Mouse (Mus musculus) retina, embryonic 14.5 days (tissue): ENCODE measurements around the gene Dnaja4.

Experiments
- DNase-seq: peaks from one replicate; pipeline ENCODE4 v3.0.0-alpha.2; 2015; ENCODE audit warnings: low spot score

The Dnaja4 gene

DNA sequence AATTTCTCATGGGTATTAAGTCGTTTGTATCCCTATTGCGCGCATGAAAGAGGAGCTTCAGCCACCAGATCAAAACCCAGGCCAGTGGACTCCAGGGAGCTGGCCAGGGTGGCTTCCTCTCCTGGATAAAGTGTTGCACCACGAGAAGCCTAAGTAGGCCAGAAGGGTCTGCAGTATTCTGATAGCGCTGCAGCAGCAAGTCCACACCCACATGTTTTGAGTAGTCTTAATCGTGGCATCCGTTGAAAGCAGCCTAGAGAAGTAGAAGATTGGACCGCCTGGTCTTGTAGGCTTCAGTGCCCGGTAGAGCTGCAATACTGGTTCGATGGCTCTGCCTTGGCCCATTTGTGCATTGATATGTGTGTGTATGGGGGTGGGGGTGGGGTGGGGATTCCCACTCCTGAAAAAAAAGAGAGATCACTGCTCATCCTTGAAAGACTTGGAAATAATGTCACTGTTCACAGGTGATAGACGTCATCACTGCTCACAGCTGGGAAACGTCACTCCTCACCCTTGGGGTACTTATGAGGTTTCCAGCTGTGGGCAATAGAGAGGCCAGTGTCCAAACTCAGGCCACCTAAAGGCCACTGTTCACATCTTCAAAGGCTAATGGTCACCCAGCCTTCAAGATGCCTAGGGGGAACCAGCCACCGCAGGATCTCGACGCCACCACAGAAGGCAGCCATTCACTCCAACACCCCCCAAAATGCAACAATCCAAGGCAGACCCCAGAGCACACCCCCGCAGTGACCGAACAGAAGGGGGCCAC, at the start of gene Dnaja4:
TSS of gene Dnaja4 (plus strand) at position 556 of the 769 bp plus-strand sequence.
- no peak for DNase-seq

DNA sequence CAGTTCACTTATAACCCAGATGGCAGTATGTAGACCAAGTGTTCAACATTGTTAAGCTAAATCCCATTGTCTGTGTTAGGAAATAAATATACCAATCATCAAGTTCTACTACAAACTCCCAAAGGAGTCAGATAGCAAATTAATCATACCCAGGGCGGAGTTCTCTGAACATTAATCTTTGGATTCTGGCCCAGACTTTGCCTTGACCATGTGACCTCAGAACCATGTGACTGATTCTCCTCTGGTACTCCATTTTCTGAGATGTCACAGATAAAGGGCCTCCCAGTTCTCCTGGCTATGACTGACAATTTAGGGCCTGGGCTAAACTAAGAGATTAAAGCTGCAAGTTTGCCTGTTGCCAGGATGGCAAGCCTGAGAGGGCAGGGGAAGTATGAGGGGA, 49.3 kb upstream of the Dnaja4 start:
- no peak for DNase-seq

DNA sequence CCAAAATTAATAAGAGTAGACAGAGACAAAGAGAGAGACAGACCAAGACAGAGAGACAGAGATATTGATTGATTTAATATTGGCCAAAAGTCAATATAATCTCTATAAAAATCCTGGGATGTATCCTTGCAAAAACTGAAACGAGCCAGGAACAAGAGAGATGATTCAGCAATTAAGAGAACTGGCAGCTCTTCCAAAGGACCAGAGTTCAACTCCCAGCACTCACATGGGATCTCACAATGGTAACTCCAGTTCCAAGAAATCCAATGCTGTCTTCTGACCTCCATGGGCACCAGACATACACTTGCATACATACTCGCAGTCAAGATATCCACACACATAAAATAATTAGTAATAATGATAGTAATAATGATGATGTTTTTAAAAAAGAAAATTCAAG, 45.9 kb upstream of the Dnaja4 start:
- DNase-seq, result no peak

DNA sequence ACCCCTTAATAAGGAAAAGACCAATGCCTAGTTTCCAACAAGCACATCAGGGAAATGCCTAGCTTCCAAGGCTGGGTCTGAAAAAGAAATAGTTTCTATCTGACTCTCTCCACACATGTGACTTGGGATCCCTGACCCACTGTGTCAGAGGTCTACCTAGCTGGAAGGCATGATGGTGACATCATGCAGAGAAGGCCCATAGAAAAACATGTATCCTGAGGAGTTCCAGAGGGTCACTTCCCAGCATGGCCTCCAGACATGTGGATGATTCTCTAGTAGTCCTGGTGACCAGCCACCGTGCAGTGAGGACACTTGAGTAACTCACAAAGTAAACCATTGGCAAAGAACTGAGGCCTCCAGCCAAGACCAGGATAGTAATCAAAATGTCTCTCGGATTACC, 42.8 kb upstream of the Dnaja4 start:
- DNase-seq, result no peak

DNA sequence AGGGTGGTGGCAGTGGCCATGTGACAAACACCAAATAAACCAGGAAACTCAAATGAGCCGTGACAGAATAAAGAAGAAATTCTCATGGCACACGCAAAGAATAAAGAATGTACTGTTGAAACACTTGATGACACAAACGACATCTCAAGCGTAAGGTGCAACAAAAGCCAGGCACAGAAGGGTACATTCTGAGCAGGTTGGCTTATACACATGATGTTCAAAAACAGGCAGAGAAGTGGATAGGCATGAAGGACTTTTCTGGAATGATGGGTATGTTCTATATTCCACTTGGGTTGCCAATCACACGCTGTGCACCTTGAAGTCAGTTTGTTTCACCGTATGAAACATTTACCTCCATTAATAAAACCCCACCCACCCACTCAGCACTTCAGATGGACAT, 42.3 kb upstream of the Dnaja4 start:
- DNase-seq, result no peak

DNA sequence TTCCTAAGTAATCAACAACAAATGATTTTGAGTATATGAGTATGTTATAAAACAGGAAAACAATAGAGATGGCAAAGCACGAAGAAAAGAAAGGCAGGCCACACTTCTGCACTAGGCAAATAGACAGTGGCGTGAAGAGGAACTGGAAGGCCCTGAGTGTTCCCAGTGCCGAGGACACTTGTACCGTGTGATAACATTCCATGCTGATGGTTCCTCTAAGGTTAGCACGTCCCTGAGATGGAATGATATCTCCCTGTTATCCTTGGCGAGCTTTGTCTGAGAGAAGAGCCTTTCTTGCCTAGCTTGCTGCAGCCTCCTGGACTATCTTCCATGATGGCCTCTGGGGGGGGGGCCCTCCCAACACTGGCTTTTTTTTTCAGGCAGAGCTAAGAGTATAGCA, 39.9 kb upstream of the Dnaja4 start:
- no peak for DNase-seq

DNA sequence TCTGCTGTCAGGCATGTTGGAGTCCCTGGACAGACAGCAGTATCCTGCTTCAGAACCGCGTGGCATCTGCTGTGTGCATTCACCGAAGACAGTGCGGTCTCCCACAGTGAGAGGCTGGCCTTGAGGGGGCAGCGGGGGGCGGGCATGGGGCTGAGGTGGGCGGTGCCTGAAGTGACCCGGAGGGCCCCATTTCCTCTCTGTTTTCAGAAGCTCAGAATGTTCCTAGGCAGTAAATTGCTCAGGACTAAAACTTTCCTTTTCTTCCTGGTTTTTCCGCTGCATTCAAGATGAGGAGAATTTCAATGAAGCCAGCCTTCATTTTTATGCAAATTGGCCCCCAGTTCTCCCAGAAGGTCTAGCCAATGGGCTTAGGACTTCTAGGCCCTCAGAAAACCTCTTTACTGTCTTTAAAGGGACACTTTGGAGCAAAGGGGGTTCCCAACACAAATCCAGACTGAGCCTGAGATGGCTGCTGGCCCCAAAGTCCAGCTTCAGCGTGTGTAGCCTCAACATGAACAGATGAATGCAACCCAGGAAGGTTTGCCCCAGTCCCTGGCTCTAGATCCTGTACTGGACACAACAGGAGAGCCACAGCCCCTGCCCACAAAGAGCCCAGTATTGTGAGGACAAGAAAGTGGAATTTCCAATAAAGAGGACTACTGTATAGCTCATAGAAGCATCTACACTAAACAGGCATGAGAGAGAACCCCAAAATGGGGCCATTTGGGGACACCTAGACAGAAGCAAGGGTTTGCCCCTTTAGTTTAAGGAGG, 36.9 kb upstream of the Dnaja4 start, which contains the start of gene Acsbg1:
TSS of gene Acsbg1 (minus strand) at position 266 of the 773 bp plus-strand sequence.
- DNase-seq, result peak; percentile 37

DNA sequence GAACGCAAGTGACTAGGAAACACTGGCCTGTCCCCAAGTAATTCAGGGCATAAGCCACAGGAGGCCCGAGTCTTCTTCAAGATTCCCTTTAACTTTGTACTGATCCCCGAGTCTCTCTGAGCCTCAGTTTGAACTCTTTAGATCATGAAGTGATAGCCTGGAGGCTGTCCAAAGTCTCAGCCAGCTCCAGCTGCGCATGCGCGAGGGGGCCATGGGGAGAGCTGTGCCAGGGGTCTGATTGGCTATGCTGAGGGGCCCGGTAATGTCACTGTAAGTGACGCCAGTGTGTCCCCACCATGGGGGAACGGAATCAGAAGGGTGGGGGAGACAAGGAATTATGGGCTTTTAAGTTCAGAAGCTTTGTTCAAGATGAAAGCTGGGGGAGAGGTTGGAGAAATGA, 34.3 kb upstream of the Dnaja4 start:
- no peak for DNase-seq

DNA sequence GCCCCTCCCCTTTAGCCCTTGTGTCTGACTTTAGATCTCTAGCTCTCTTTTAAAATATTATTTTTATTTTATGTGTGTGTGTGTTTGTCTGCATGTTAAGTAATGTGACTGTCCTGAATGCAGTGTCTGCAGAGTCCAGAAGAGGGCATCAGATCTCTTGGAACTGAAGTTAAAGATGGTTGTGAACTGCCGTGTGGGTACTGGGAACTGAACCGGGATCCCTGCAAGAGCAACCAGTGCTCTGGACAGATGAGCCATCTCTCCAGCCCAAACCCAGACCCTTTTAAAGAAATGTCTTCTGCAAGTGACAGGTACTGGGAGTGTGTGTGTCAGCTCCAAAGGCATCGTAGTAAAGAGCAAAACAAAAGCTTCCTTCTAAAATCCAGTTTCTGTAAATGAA, 32.6 kb upstream of the Dnaja4 start:
- DNase-seq, result no peak

DNA sequence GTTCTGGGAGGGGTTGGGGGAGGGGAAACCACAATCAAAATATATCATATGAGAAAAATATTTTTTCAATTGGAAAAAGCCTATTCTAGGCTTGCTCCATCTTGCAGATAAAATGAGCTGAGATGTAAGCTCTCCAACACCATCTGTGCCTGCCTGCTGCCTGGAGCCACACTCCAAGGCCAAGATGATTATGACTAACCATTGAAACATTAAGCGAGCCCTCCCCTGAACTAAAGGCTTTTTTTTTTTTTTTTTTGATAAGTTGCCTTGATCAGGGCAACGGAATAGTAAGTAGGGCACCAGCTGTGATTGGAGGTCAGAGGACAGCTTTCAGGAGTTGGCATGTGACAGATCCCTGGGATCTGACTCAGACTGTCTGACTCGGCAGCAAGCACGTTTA, 30.2 kb upstream of the Dnaja4 start:
- no peak for DNase-seq

DNA sequence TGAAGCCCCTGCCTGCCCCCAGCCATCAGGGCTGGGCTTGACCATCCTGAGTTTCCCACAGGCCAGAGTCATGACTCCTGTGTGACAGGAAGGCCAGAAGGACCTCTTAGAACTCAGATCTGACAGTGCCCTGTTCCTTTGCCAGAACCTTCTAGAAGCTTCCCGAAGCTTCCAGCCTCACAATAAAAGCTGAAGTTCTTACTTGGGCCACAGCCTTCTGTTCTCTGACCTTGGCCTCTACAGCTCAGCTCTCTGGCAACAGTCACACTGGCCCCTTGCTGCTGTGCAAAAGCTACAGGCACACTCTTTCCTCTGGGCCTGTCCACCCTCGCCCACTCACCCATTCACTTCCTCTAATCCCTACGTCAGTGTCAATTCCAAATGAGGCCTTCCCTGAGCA, 26.7 kb upstream of the Dnaja4 start:
- DNase-seq, result no peak

DNA sequence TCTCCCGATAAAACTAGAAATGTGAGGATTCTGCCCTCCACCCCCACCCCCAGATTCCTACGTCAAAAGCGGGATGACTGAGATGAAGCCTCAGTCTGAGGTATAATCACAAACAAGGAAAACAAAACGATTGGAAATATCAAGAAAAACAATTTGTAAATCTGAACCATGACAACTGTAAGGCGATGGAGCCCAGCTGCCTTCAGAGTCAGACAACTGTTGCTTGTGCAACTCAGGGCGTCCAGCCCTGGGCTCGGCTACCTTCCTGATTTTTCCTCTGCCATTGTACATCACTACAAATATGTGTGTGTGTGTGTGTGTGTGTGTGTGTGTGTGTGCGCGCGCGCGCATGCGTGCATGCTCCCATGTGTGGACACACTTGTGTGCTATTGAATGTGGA, 24.8 kb upstream of the Dnaja4 start:
- DNase-seq, result no peak

DNA sequence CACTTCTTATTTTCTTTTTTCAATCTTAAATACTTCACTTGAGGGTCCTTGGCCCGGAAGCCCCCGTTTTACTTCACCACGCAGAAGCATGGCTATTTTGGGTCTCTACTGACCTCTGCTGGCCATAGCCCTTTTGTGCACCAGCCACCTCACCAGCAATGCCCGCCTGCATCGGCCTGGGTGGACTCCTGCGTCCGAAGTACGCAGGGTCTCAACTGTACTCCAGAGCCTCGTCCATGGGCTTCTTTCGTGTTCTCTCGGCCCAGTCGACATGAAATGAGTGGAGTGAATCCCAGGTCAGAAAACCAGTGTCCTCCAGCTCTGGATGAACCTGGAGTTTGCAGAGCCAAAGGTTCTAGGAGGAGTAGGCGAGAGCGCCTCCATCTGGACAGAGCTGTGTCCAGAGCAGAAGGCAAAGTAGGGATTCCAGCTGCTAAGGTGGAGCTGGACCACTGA, 22.1 kb upstream of the Dnaja4 start:
- peak; percentile 91 for DNase-seq

DNA sequence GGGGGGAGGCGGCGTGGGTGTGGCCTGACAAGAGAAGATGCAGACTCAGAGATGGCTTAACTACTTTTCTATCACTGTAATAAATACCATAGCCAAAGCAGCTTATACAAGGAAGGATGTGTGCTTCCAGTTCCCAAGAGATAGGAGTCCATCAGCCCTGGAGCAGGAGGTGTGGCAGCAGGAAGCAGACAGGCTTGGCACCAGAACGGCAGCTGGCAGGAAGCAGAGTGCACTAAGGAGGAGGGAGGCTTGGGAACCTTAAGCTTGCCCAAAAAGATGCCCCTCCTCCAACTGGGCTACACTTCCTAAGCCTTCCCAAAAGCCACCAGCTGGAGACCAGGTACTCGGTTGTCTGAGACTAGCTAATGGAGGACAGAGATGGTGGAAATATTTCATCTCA, 15.8 kb upstream of the Dnaja4 start:
- DNase-seq, result no peak

DNA sequence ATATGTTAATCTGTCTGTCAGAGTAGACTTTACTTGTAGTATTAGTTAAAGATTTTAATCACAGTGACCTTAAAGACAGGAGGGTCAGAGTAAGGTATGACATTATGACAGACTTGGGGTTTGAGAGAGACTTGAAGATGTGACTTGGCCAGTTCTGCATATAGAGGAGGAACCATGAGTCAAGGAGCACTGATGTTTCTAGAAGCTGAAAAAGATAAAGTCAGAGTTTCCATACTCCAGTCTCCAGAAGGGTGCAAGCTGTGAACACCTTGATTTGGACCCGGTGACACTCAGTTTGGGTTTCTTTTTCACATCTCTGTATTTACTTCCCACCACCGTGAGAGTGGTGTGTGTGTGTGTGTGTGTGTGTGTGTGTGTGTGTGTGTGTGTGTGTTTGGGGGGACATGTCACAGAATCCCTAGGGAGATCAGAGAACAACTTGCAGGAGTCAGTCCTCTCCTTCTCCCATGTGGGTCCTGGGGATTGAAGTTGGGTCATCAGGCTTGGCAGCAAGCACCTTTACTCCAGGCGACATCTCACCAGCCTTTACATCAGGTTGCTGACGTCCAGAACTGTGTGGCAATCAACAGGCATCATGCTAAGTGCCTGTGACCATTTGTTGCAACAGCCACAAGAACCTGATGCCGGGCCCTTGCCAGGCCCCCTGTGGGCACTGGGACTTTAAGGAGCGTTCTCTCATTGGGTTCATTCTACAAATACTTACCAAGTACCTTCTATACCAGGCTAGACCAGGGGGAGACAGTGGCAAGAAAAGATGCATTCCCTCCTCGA, 14.7 kb upstream of the Dnaja4 start:
- no peak for DNase-seq

DNA sequence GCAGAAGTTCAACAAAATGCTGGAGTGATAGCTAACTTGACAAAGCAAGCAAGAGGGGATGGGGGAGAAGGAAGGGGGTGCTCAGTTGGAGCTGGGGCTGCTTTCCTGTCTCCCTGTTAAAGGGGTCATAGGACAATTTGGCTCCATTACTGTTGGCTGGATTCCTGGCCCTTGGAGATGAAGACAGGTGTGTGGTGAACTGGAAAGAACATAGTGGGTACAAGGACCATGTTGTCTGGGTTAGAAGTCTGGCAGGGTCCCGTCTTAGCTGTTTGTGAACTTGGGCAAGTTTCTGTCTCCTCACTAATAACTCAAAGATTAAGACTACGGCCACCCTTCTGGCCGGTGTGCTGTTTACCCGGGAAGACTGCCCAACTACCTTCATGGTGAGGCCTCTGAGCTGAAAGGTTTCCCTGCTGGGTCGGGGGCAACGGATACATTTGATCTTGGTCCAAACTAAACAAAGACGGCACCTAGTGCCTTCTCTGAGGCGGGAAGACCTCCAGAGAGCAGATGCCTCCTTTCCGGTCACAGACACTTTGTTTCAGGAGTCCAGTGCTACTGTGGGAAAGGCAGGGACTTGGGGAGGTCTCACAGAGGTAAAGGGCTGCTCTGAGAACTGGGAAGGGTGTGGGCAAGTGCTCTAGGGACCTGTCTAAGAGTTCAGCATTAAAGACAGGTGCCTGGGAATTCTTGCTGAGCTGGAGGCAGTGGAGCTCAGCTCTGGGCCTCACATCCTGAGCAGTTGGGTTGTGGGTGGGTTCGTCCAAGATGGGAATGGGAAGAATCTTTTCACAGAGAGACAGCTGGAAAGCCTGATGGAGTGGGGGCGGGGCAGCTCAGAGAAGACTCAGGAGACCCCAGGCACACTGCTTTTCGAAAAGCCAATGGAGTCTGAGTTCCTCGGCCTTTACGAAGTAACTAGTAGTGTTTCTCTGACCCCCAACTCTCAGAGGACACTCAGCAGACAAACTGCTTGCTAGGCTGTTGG, 11.1 kb upstream of the Dnaja4 start:
- DNase-seq, result no peak

DNA sequence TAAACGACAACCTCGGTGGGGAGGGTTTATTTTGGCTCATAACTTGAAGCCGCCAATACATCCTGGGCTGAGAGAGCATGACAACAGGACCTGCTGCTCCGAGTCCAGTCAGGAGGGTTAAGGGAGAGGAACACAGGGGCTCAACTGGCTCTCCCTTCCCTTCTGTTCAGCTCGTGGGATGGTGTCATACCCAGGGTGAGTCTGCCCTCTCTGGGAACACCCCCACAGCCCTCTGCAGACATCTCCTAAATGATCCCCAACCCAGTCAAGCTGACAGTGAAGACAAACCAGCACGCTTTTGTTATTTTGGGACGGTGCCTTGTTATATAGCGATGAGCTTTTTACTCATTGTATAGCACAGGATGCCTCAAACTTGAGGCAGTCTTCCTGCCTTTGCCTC, 9.2 kb upstream of the Dnaja4 start:
- no peak for DNase-seq

DNA sequence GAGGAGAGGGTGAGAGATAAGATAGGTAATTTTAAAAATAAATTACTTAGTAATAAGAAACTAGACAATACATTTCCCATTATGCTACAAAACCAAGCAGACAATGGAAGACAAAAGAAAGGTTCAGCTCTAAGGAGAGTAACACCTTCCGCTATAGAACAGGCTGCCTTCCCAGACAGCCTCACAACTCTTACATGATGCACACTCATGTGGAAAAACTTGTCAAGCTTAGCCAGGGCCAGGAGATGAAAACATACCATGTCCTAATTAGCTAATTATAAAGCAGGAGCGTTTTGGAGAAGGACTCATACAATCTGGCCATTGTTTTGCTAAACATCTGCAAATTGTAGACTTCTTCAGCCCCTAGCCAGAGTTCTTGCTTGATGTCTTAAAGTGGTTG, 8.0 kb upstream of the Dnaja4 start:
- peak; percentile 41 for DNase-seq

DNA sequence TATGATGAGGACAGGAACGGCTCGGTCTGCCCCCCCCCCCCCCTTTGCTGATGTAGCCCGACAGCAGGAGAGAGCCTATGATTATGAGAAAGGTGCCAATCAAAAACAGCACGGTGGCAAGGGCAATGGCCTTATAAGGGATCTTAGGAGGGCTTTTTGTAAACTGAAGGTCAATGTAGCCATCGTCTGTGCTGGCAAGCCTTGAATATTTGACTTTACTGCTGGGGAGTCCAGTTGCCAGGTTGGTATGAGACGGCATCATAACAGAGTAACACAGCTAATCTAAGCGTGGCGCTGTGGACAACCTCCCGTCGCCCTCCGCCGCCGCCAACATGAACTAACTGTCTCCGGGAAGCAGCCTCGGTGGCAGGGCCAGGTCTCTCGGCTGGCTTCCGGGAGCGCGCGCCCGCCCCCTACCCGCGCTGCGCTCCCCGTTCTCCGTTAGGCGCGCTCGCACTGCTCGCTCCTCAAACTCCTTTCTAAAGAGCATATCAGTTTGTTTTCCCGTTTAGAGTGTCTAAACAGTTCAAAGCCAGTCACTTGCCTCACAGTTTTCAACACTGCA, 7.3 kb upstream of the Dnaja4 start:
- peak; percentile 47 for DNase-seq

DNA sequence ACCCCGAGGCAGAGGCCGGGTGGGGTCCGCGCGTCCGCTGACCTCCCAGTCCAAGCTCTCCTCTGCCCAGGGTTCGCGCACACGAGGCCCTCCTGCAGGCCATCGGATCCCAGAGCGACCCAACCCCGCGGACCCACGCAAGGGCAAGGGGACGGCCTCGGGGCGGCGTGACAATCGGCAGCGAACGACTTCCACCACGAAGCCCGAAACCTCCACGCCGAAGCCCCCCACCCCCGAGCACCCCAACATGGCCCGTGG, 343 bp downstream of the Dnaja4 start:
- DNase-seq, result no peak
